Mouse (Mus musculus): ENCODE data around the gene Fance. TPM values are rescaled to one million over a fixed set of nuclear protein-coding genes. Genes with fewer than 3 reads are reported as not detected.

The Fance gene
- 20.2 and 26.9 TPM in 2 replicates for polyA plus RNA-seq (2015; fragmentation: Nextera tagmentation; extraction: Ambion mirVana)

- H3K4me1 ChIP-seq (replicated peaks) = peaks cover 25% of the 10 kb centered on the region
- peak within 1 kb of the TSS; percentile 82 for H3K27ac ChIP-seq
- H3K27me3 ChIP-seq = no peaks in the 10 kb centered on the region
- no peaks in the 10 kb centered on the region for H3K9me3 ChIP-seq
- H3K4me3 ChIP-seq (replicated peaks) = peak within 1 kb of the TSS; percentile 69
- under 1% methylated on average over 68 of the region's 69 CpGs for WGBS
- peak; percentile 98 for ATAC-seq
- H3K9ac ChIP-seq (replicated peaks) = peak within 1 kb of the TSS; percentile 83
- peak within 1 kb of the TSS; percentile 89 for H3K4me2 ChIP-seq (replicated peaks)
- H3K36me3 ChIP-seq = peaks cover 24% of the 10 kb centered on the region
These were observed at the start of gene Fance for GRCm38 (mm10) chr17:28313212-28313879. Fance (plus strand) TSS chr17:28313519.

- no peaks in the 10 kb centered on the region for H3K9me3 ChIP-seq
These were observed 46.1 kb upstream of the Fance start for GRCm38 (mm10) chr17:28267251-28267650.

GRCm38 (mm10) chr17:28270165-28270564 is 43.2 kb upstream of the Fance start:
- no peak for ATAC-seq
- no peak overlapping the region for H3K27ac ChIP-seq
- H3K4me1 ChIP-seq (replicated peaks) = 0 out of 2 replicates have a peak, but pooled peaks cover 4% of the 10 kb centered on the region
- H3K36me3 ChIP-seq = no peaks in the 10 kb centered on the region
- no peak overlapping the region for H3K9ac ChIP-seq (replicated peaks)
- no peaks in the 10 kb centered on the region for H3K27me3 ChIP-seq
- H3K4me2 ChIP-seq (replicated peaks) = no peak overlapping the region
- 86% methylated on average over 13 of the region's 13 CpGs for WGBS
- H3K9me3 ChIP-seq = no peaks in the 10 kb centered on the region
- H3K4me3 ChIP-seq (replicated peaks) = no peak overlapping the region

More at GRCm38 (mm10) chr17:28267251-28267650, 46.1 kb upstream of the Fance start:
- H3K27ac ChIP-seq = no peak overlapping the region
- 91% methylated on average over 5 of the region's 5 CpGs for WGBS
- H3K4me1 ChIP-seq (replicated peaks) = peaks cover 4% of the 10 kb centered on the region; the same call in 1 of the 2 replicates
- H3K4me3 ChIP-seq (replicated peaks) = no peak overlapping the region
- no peak for ATAC-seq
- H3K4me2 ChIP-seq (replicated peaks) = no peak overlapping the region
- no peak overlapping the region for H3K9ac ChIP-seq (replicated peaks)
- H3K36me3 ChIP-seq = no peaks in the 10 kb centered on the region
- no peaks in the 10 kb centered on the region for H3K27me3 ChIP-seq

- H3K9ac ChIP-seq (replicated peaks) = no peak overlapping the region
- no peak overlapping the region for H3K4me3 ChIP-seq (replicated peaks)
- no peak overlapping the region for H3K4me2 ChIP-seq (replicated peaks)
- H3K4me1 ChIP-seq (replicated peaks) = 0 out of 2 replicates have a peak, but pooled peaks cover 4% of the 10 kb centered on the region
- WGBS = 79% methylated on average over 12 of the region's 12 CpGs
- no peak for ATAC-seq
- no peak overlapping the region for H3K27ac ChIP-seq
- no peaks in the 10 kb centered on the region for H3K36me3 ChIP-seq
- no peaks in the 10 kb centered on the region for H3K9me3 ChIP-seq
- H3K27me3 ChIP-seq = no peaks in the 10 kb centered on the region
These were observed 41.6 kb upstream of the Fance start for GRCm38 (mm10) chr17:28271537-28272266.

- 90% methylated on average over 9 of the region's 9 CpGs for WGBS
- 0 out of 2 replicates have a peak, but pooled peaks cover 4% of the 10 kb centered on the region for H3K4me1 ChIP-seq (replicated peaks)
- no peaks in the 10 kb centered on the region for H3K36me3 ChIP-seq
- no peak overlapping the region for H3K4me2 ChIP-seq (replicated peaks)
- no peak overlapping the region for H3K4me3 ChIP-seq (replicated peaks)
- no peaks in the 10 kb centered on the region for H3K9me3 ChIP-seq
- no peaks in the 10 kb centered on the region for H3K27me3 ChIP-seq
- H3K27ac ChIP-seq = no peak overlapping the region
- no peak for ATAC-seq
- H3K9ac ChIP-seq (replicated peaks) = no peak overlapping the region
These were observed 41.0 kb upstream of the Fance start for GRCm38 (mm10) chr17:28272281-28272680.

GRCm38 (mm10) chr17:28272837-28273236 is 40.5 kb upstream of the Fance start:
- Histone ChIP-seq H3K9ac (replicated peaks) (no peak overlapping the region), H3K4me3 (replicated peaks) (no peak overlapping the region), H3K27ac (no peak overlapping the region), H3K4me1 (replicated peaks) (0 out of 2 replicates have a peak, but pooled peaks cover 8% of the 10 kb centered on the region), H3K27me3 (no peaks in the 10 kb centered on the region), H3K36me3 (no peaks in the 10 kb centered on the region), H3K4me2 (replicated peaks) (no peak overlapping the region), H3K9me3 (no peaks in the 10 kb centered on the region)
- 81% methylated on average over 6 of the region's 6 CpGs for WGBS
- no peak for ATAC-seq

GRCm38 (mm10) chr17:28274739-28275138 is 38.6 kb upstream of the Fance start:
- Histone ChIP-seq H3K4me2 (replicated peaks) (no peak overlapping the region), H3K9me3 (no peaks in the 10 kb centered on the region), H3K4me1 (replicated peaks) (peaks cover 13% of the 10 kb centered on the region; the same call in 1 of the 2 replicates), H3K4me3 (replicated peaks) (no peak overlapping the region), H3K9ac (replicated peaks) (no peak overlapping the region), H3K36me3 (no peaks in the 10 kb centered on the region), H3K27me3 (no peaks in the 10 kb centered on the region), H3K27ac (no peak overlapping the region)
- 74% methylated on average over 3 of the region's 3 CpGs for WGBS
- no peak for ATAC-seq

- 79% methylated on average over 14 of the region's 14 CpGs for WGBS
- H3K9me3 ChIP-seq = no peaks in the 10 kb centered on the region
- peaks cover 28% of the 10 kb centered on the region for H3K4me1 ChIP-seq (replicated peaks)
- no peaks in the 10 kb centered on the region for H3K36me3 ChIP-seq
- no peak for ATAC-seq
- H3K27ac ChIP-seq = 0 out of 2 replicates have a peak overlapping the region, but pooled peaks have one; percentile 35
- 0 out of 2 replicates have a peak overlapping the region, but pooled peaks have one; percentile 1 for H3K9ac ChIP-seq (replicated peaks)
- H3K4me3 ChIP-seq (replicated peaks) = no peak overlapping the region
- no peaks in the 10 kb centered on the region for H3K27me3 ChIP-seq
- no peak overlapping the region for H3K4me2 ChIP-seq (replicated peaks)
These were observed 36.1 kb upstream of the Fance start for GRCm38 (mm10) chr17:28277226-28277625.

GRCm38 (mm10) chr17:28277721-28278120 is 35.6 kb upstream of the Fance start:
- peaks cover 27% of the 10 kb centered on the region for H3K4me1 ChIP-seq (replicated peaks)
- H3K9me3 ChIP-seq = no peaks in the 10 kb centered on the region
- no peak for ATAC-seq
- no peak overlapping the region for H3K4me2 ChIP-seq (replicated peaks)
- no peaks in the 10 kb centered on the region for H3K36me3 ChIP-seq
- no peaks in the 10 kb centered on the region for H3K27me3 ChIP-seq
- H3K27ac ChIP-seq = no peak overlapping the region
- no peak overlapping the region for H3K4me3 ChIP-seq (replicated peaks)
- H3K9ac ChIP-seq (replicated peaks) = no peak overlapping the region
- WGBS = 77% methylated on average over 10 of the region's 10 CpGs

GRCm38 (mm10) chr17:28278156-28278555 is 35.2 kb upstream of the Fance start:
- no peak overlapping the region for H3K4me2 ChIP-seq (replicated peaks)
- no peak overlapping the region for H3K27ac ChIP-seq
- no peak overlapping the region for H3K4me3 ChIP-seq (replicated peaks)
- 95% methylated on average over 3 of the region's 3 CpGs for WGBS
- no peaks in the 10 kb centered on the region for H3K36me3 ChIP-seq
- no peak overlapping the region for H3K9ac ChIP-seq (replicated peaks)
- H3K4me1 ChIP-seq (replicated peaks) = peaks cover 25% of the 10 kb centered on the region
- no peak for ATAC-seq
- H3K27me3 ChIP-seq = no peaks in the 10 kb centered on the region
- no peaks in the 10 kb centered on the region for H3K9me3 ChIP-seq

GRCm38 (mm10) chr17:28279236-28279635 is 34.1 kb upstream of the Fance start:
- Histone ChIP-seq H3K27ac (no peak overlapping the region), H3K27me3 (no peaks in the 10 kb centered on the region), H3K4me3 (replicated peaks) (no peak overlapping the region), H3K9me3 (no peaks in the 10 kb centered on the region), H3K36me3 (no peaks in the 10 kb centered on the region), H3K9ac (replicated peaks) (no peak overlapping the region), H3K4me2 (replicated peaks) (no peak overlapping the region), H3K4me1 (replicated peaks) (peaks cover 25% of the 10 kb centered on the region)
- 67% methylated on average over 4 of the region's 4 CpGs for WGBS
- ATAC-seq = no peak

- 70% methylated on average over 15 of the region's 15 CpGs for WGBS
- Histone ChIP-seq H3K27me3 (no peaks in the 10 kb centered on the region), H3K4me2 (replicated peaks) (no peak overlapping the region), H3K9me3 (no peaks in the 10 kb centered on the region), H3K4me1 (replicated peaks) (peaks cover 25% of the 10 kb centered on the region), H3K9ac (replicated peaks) (no peak overlapping the region), H3K27ac (no peak overlapping the region), H3K36me3 (no peaks in the 10 kb centered on the region), H3K4me3 (replicated peaks) (no peak overlapping the region)
- no peak; the same call in 1 of the 2 replicates for ATAC-seq
These were observed 33.4 kb upstream of the Fance start for GRCm38 (mm10) chr17:28279780-28280422.
